Mouse (Mus musculus) intestine, embryonic 16.5 days (tissue): Measurements from ENCODE around the gene Aagab. TPM values are rescaled to one million over a fixed set of nuclear protein-coding genes. Genes with fewer than 3 reads are reported as not detected.

Source experiments
- ATAC-seq: fragments of 200-750 bp; cut with Nextera tagmentation; 2 replicates; pipeline ENCODE4 v1.8.0; 2017; ENCODE audit warnings: moderate TSS enrichment, moderate library complexity
- H3K27ac ChIP-seq: fragments of 300-500 bp; sonication (generic); 2 replicates; pipeline ENCODE4 v1.5.1; 2014; ENCODE audit warnings: mild to moderate bottlenecking, low read length
- H3K27me3 ChIP-seq: fragments of 300-500 bp; sonication (generic); replicated peaks from 2 replicates; pipeline ENCODE4 v1.6.1; 2014; ENCODE audit warnings: low read length, control low read depth, mixed read lengths; ENCODE audit not compliant: control insufficient read depth, insufficient read depth
- H3K36me3 ChIP-seq: fragments of 300-500 bp; sonication (generic); 2 replicates; pipeline ENCODE4 v1.6.1; 2014; ENCODE audit warnings: low read length, control low read depth; ENCODE audit not compliant: control insufficient read depth, insufficient read depth
- H3K4me1 ChIP-seq: fragments of 300-500 bp; sonication (generic); 2 replicates; pipeline ENCODE4 v1.6.1; 2014; ENCODE audit warnings: low read length, control low read depth, mixed read lengths; ENCODE audit not compliant: control insufficient read depth, insufficient read depth
- H3K4me2 ChIP-seq: fragments of 300-500 bp; sonication (generic); 2 replicates; pipeline ENCODE4 v1.6.1; 2014; ENCODE audit warnings: low read depth, low read length, control low read depth
- H3K4me3 ChIP-seq: fragments of 300-500 bp; sonication (generic); 2 replicates; pipeline ENCODE4 v1.5.1; 2014; ENCODE audit warnings: mild to moderate bottlenecking, low read length
- H3K9ac ChIP-seq: fragments of 300-500 bp; sonication (generic); 2 replicates; pipeline ENCODE4 v1.6.1; 2014; ENCODE audit warnings: low read depth, low read length
- H3K9me3 ChIP-seq: fragments of 300-500 bp; sonication (generic); 2 replicates; pipeline ENCODE4 v1.6.1; 2016; ENCODE audit warnings: low read length, control low read depth; ENCODE audit not compliant: control insufficient read depth
- WGBS: fragments of 180-500 bp; shearing (Covaris S2); extraction: QIAGEN DNeasy Blood & Tissue Kit; methylation state at CpG from one replicate; pipeline ENCODE4 v1.1.7; 2014; 5-methylcytosine and 5-hydroxymethylcytosine counted together
- polyA plus RNA-seq: library from polyadenylated mRNA; unstranded; fragments of >200 nt; fragmentation: Nextera tagmentation; extraction: Ambion mirVana; gene quantifications from 2 replicates; pipeline ENCODE4 v1.2.1, GENCODE M21; 2015

Gene Aagab
- polyA plus RNA-seq, 1 experiment from 2014 or later: 27.8 TPM

DNA sequence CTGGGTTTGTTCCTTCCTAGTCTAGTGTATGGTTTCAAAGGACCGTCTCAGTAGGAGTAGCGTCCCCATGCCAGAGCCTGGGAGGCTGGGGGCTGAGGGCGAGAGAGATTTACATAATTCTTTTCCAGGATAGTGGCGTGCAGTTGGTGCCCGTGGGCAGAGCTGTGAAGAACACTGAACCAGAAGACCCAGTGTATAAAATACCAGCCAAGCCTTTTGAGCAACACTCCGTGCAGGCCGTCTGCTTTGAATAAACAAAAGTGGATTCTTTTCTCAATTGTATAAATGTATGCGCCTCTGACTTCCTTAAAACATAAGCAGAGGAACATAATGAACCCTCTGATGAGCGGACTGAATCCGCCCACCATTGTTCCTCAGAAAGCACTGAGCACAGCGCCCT, 30.5 kb downstream of the Aagab start:
- 48% methylated on average over 11 of the region's 11 CpGs for WGBS
- ATAC-seq: no peak; the same call in 1 of the 2 replicates
- H3K4me1 ChIP-seq: no peaks in the 10 kb centered on the region
- no peaks in the 10 kb centered on the region for H3K9me3 ChIP-seq
- no peak overlapping the region for H3K4me3 ChIP-seq
- H3K9ac ChIP-seq: no peak overlapping the region
- H3K27me3 ChIP-seq: no peaks in the 10 kb centered on the region
- no peak overlapping the region for H3K4me2 ChIP-seq
- 0 out of 2 replicates have a peak, but pooled peaks cover 2% of the 10 kb centered on the region for H3K36me3 ChIP-seq
- no peak overlapping the region for H3K27ac ChIP-seq

DNA sequence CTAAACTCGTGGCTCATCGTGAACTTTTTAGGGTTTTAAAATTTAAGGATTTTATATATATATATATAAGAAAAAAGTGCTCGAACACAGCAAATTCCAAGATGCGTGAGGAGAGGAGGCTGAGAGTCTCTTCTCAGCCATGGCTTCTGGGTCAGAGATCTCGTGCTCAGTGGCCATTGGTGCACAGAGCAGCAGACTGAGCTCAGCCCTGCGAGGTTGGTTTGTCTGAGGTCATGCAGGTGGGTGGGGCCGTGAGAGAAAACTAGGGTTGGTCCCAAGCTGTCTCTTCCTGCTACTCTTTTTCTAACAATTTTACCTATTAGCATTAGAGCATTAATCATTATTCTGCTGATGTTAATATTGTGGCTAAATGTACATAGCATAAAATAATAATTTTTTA, 30.9 kb downstream of the Aagab start:
- H3K4me3 ChIP-seq: no peak overlapping the region
- 0 out of 2 replicates have a peak, but pooled peaks cover 4% of the 10 kb centered on the region for H3K36me3 ChIP-seq
- no peak overlapping the region for H3K9ac ChIP-seq
- H3K27me3 ChIP-seq: no peaks in the 10 kb centered on the region
- no peak overlapping the region for H3K27ac ChIP-seq
- no peaks in the 10 kb centered on the region for H3K9me3 ChIP-seq
- no peak overlapping the region for H3K4me2 ChIP-seq
- H3K4me1 ChIP-seq: no peaks in the 10 kb centered on the region
- ATAC-seq: no peak
- WGBS: 49% methylated on average over 7 of the region's 7 CpGs

DNA sequence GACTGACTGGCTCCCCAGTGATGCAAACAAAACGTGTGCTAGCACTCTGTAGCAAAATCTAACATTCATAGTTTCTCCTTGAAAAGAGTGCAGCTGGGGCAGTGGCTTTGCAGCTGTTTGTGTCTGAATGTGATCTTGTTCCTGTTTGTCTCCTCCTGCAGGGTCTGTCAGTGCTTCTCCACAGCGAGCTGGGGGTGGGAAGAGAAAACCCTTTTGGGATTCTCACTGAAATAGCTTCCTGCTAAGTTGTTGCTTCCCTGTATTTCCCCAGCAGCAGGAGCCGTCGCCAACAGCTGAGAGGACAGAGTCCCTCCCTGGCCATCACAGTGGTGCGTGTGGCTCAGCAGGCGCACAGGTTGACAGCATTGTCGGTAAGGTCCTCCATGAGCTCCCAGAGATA, 33.7 kb downstream of the Aagab start:
- H3K4me3 ChIP-seq: no peak overlapping the region
- H3K4me1 ChIP-seq: no peaks in the 10 kb centered on the region
- H3K4me2 ChIP-seq: no peak overlapping the region
- WGBS: 69% methylated on average over 7 of the region's 7 CpGs
- no peak overlapping the region for H3K9ac ChIP-seq
- no peaks in the 10 kb centered on the region for H3K27me3 ChIP-seq
- H3K9me3 ChIP-seq: no peaks in the 10 kb centered on the region
- no peak overlapping the region for H3K27ac ChIP-seq
- peaks cover 4% of the 10 kb centered on the region; the same call in 1 of the 2 replicates for H3K36me3 ChIP-seq
- ATAC-seq: no peak

DNA sequence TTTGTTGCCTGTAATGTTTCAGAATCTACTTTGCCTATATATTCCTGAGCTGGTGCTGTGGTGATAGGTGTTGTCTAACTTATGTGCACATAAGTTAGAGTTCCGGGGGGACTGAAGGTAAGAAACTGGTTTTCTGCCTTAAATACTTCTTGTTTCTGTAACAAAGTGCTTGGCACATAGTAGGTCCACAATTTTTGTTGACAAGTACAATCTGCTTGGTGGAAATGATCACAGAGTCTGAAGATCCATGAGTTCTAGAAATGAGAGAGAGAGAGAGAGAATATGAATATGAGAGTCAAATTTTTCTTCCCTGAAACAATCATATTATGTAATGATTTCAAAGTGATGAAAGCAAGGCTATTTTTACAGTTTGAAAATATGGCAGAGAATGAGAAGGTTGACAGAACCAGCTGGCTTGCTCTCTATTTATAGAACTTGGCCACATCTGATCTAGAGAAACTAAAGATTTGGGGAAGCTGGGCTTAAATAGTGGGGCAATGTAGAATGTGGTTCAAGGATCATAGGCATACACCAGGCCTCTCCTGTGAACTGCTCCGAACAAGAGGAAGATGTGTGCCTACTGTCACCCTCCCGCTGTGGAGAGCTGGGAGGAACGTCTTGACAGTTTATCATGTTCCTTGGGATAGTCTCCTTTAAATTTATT, 39.7 kb downstream of the Aagab start:
- Histone ChIP-seq H3K36me3 (peaks cover 4% of the 10 kb centered on the region; the same call in 1 of the 2 replicates), H3K9ac (no peak overlapping the region), H3K9me3 (no peaks in the 10 kb centered on the region), H3K4me1 (no peaks in the 10 kb centered on the region), H3K4me3 (no peak overlapping the region), H3K4me2 (no peak overlapping the region), H3K27ac (no peak overlapping the region), H3K27me3 (no peaks in the 10 kb centered on the region)
- 90% methylated on average over 4 of the region's 4 CpGs for WGBS
- ATAC-seq: no peak

DNA sequence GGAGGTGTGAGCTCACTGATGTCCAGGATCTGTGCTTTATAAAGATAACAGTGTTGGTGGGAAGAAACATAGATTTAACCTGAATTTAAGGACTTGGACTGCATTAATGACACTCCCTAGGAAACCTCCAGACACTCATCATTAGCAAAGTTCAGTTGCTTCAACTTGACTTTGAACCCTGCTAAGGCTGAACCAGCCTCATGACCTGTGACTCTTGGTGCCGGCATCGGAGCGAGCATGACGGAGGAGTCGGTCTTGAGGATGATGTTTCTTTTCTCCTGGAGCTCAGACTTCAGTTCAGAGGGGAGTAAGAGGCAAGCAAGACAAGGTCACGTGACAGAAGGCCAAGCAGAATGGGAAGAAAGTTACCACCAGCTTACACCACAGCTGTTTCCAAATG, 41.6 kb downstream of the Aagab start:
- no peaks in the 10 kb centered on the region for H3K9me3 ChIP-seq
- H3K4me2 ChIP-seq: no peak overlapping the region
- no peak for ATAC-seq
- no peaks in the 10 kb centered on the region for H3K4me1 ChIP-seq
- H3K9ac ChIP-seq: no peak overlapping the region
- H3K36me3 ChIP-seq: no peaks in the 10 kb centered on the region; the same call in 1 of the 2 replicates
- H3K4me3 ChIP-seq: no peak overlapping the region
- H3K27me3 ChIP-seq: no peaks in the 10 kb centered on the region
- 90% methylated on average over 6 of the region's 6 CpGs for WGBS
- H3K27ac ChIP-seq: no peak overlapping the region

DNA sequence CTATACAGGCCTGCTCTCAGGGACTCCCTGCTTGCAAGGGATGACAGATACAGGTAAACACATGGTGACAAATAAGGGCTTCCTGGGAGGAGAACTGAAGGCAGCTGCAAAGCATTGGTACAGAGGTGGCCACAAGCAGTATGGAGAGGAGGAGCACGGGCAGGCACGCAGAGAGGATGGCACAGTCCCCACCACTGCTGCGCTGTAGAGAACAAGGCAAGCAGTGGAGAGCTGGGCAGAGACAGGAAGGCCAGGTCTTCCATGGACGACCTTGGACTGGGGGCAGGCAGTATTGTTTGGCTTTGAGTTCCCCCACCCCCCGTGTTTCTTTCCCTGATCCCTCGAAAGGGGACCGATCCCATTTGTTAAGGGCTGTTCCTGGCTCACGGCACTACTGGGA, 42.6 kb downstream of the Aagab start:
- no peaks in the 10 kb centered on the region for H3K27me3 ChIP-seq
- no peaks in the 10 kb centered on the region for H3K4me1 ChIP-seq
- no peak overlapping the region for H3K4me2 ChIP-seq
- no peak overlapping the region for H3K4me3 ChIP-seq
- H3K27ac ChIP-seq: no peak overlapping the region
- no peaks in the 10 kb centered on the region for H3K9me3 ChIP-seq
- H3K36me3 ChIP-seq: no peaks in the 10 kb centered on the region; the same call in 1 of the 2 replicates
- H3K9ac ChIP-seq: no peak overlapping the region
- WGBS: 79% methylated on average over 8 of the region's 8 CpGs
- no peak for ATAC-seq

DNA sequence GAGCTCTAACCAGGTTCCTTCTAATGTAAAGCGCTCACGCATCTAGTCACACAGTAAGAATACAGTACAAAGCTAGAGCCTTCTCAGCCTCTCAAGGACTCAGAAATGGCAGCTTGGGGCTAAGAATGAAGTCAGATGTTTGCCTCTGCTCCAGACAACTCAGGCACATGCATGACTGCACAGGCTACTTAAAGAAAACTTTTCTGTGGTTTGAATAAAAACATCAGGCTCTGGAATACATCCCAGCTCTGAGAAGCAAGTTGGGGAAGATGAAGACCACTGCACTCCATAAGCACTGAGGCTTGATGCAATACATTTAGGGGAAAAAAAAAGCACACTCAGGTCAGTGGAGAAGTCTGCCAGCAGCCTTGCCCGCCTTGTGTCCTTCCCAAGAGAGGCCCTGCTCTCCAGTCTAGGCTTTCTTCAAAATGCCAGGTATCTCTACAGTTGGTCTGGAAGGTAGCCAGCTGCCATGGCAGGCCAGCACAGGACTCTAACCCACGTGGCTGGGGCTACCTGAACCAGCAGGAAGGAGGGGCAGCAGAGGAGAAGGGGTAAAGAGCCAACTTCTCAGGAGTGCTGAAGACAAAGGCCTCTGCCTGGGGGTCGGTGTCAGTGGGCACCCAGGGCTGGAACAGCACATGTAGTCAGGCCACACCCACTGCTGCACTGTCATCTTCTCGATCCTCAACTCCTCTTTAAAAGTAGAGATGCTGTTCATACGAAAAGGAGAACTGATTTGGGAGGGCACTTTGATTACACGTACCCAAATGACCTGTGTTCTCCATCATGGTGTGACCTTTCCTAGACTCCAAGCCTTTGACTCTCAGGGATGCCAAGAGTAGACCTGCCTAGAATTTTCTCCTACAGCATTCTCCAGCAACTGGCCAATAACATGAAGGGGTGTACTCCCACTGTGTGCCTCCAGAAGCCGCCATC, 45.4 kb downstream of the Aagab start:
- Histone ChIP-seq H3K4me1 (peaks cover 7% of the 10 kb centered on the region), H3K9me3 (no peaks in the 10 kb centered on the region), H3K27me3 (no peaks in the 10 kb centered on the region), H3K27ac (no peak overlapping the region), H3K4me3 (no peak overlapping the region), H3K4me2 (no peak overlapping the region), H3K36me3 (peaks cover under 1% of the 10 kb centered on the region; the same call in 1 of the 2 replicates), H3K9ac (no peak overlapping the region)
- ATAC-seq: no peak
- 75% methylated on average over 9 of the region's 9 CpGs for WGBS

DNA sequence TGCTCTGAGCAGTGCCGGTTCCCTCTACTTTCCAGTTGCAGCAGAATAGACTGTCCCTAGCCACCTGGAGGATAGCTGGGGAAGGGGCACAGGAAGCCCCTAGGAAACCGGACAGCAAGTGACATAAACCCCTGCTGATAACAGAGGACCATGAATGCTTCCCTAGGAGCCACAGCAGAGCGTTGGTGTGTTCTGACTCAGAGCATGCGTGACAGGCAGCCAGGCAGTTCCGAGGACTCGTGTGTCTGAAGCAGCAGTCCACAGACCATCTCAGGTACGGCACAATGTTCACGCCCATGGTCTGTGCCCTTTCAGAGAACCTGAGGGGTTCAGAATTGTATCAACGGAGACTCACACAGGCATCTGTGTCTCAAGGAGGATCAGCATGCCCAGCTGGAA, 46.1 kb downstream of the Aagab start:
- Histone ChIP-seq H3K4me2 (no peak overlapping the region), H3K27ac (no peak overlapping the region), H3K4me1 (peaks cover 7% of the 10 kb centered on the region), H3K9me3 (no peaks in the 10 kb centered on the region), H3K27me3 (no peaks in the 10 kb centered on the region), H3K9ac (no peak overlapping the region), H3K36me3 (peaks cover 4% of the 10 kb centered on the region; the same call in 1 of the 2 replicates), H3K4me3 (no peak overlapping the region)
- WGBS: 84% methylated on average over 9 of the region's 9 CpGs
- ATAC-seq: no peak

DNA sequence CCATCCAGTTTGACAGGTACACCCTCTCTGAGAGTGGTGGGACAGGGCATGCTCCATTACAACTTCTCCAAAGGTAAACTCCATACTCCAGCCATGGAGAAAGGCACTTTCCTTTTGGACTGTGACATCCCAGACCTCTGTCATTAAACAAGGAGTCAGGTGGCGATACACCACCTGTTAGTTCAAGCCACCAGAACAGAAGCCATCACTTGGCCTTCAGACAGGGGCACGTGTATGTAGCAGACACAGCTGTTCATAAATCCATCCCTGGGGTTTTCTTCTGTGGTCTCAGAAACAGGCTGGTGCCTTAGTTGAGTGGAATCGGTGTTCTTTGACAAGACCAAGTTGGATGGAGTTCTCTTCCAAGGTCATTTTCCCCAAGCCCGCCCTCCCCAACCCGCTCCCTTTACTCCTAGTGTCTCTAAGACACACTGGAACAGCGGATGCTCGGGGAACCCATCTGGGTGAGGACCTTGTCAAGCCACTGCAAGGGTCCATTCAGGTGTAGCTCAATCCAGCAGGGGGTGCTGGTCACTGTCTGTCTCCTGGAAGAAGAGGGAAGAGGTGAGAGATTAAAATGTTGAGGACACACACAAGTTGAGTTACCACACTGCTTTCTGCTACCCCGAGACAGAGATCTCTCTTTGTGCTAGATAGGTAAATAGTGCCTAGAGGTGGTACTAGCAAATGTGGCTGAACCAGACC, 47.5 kb downstream of the Aagab start:
- 86% methylated on average over 8 of the region's 8 CpGs for WGBS
- Histone ChIP-seq H3K9me3 (no peaks in the 10 kb centered on the region), H3K27me3 (no peaks in the 10 kb centered on the region), H3K4me1 (peaks cover 7% of the 10 kb centered on the region), H3K4me2 (no peak overlapping the region), H3K27ac (no peak overlapping the region), H3K36me3 (peaks cover 4% of the 10 kb centered on the region; the same call in 1 of the 2 replicates), H3K9ac (no peak overlapping the region), H3K4me3 (no peak overlapping the region)
- ATAC-seq: no peak
